ENCODE assay signal across 36 mouse cellular contexts in the genomic region with DNA sequence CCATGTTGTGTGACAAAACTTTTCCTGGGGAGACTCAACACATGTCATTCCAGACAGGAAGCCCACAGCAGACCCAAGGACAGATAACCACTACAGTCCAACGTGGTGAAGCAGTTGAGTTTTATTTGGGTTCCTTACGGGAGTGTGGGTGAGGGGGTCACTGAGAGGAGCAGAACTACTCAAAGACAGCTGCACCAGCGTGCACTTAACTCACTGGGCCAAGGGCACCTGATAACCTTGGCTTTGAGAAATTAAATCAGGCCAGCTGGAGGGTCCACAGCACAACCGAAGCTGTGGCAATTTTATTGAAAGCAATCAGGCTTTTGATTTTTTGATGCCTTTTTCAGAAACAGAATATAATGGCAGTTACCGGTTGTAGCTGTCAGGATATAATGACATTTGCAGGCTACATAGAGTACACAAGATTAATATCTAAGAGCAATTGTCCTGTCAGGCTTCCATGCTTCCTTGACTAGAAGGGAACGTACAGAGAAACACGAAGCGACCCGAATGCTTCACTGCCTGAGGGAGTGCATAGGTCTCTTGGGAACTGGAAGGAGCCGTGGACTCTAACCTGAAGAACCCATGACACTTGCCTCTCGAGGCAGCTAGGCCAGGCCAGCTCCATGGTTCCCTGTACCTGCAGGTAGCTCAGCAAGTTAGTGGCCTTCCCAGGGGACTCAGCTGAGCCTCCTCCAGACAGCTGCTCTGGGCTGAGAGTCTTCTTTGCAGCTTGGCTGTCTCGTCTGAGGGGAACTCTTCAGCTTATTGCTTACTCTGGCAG. TPM values are rescaled to one million over a fixed set of nuclear protein-coding genes. Genes with fewer than 3 reads are reported as not detected.
DNase-seq lines count a peak whose midpoint lies in the region; ATAC-seq and TF ChIP-seq lines count a peak whose summit lies in the region.
"Had no signal": no experiment of that assay in that cellular context is flagged by ENCODE, and none has a peak within 500 bp of the region (broad histone marks: within the 10 kb centered on the region; RNA-seq: fewer than 3 reads in every experiment).

No protein-coding gene starts in this region.

- H3K9me3 ChIP-seq in heart, postnatal 0 days (replicated peaks; ENCODE audit: control insufficient read depth, low read length): no peaks in the 10 kb centered on the region
- H3K9me3 ChIP-seq in heart, embryonic 10.5 days: no peaks in the 10 kb centered on the region
- no peaks in the 10 kb centered on the region for H3K9me3 ChIP-seq in intestine, postnatal 0 days (ENCODE audit: control insufficient read depth)
- H3K9me3 ChIP-seq: embryonic facial prominence, embryonic 15.5 days; forebrain, embryonic 12.5 days; heart, embryonic 15.5 days; limb, embryonic 10.5 days; limb, embryonic 15.5 days; liver, embryonic 13.5 days; megakaryocyte, embryonic 14.5 days; midbrain, embryonic 13.5 days had no signal

- no peak overlapping the region for H3K9ac ChIP-seq in heart, postnatal 0 days (replicated peaks; ENCODE audit: low read depth, low read length)
- no peak overlapping the region for H3K9ac ChIP-seq in intestine, postnatal 0 days (ENCODE audit: low read depth, low read length)
- H3K9ac ChIP-seq: embryonic facial prominence, embryonic 15.5 days; forebrain, embryonic 12.5 days; forebrain, postnatal 0 days; heart, embryonic 15.5 days; limb, embryonic 15.5 days; liver, embryonic 13.5 days; midbrain, embryonic 13.5 days had no signal

- ATAC-seq in heart, postnatal 0 days (ENCODE audit: insufficient read depth, low read depth): peak; percentile 36; the same call in 1 of the 2 replicates
- ATAC-seq in intestine, postnatal 0 days: peak; percentile 49
- ATAC-seq: forebrain, postnatal 0 days; hindbrain, embryonic 16.5 days; lung, postnatal 0 days; midbrain, embryonic 13.5 days had no signal

- TF ChIP-seq CTCF in heart, postnatal 0 days (IDR thresholded peaks at IDR 0.05; ENCODE audit: low read depth): no peak
- no peak for TF ChIP-seq CTCF in intestine, postnatal 0 days (IDR thresholded peaks at IDR 0.05; ENCODE audit: low read depth)

- H3K4me1 ChIP-seq in heart, postnatal 0 days (ENCODE audit: control insufficient read depth, insufficient read depth): peaks cover 11% of the 10 kb centered on the region; the same call in 1 of the 2 replicates
- peaks cover 13% of the 10 kb centered on the region; the same call in 1 of the 2 replicates for H3K4me1 ChIP-seq in heart, embryonic 10.5 days
- H3K4me1 ChIP-seq in intestine, postnatal 0 days (replicated peaks; ENCODE audit: control insufficient read depth, insufficient read depth, low read length): no peaks in the 10 kb centered on the region; the same call in 1 of the 2 replicates

- H3K27me3 ChIP-seq in heart, postnatal 0 days (ENCODE audit: control insufficient read depth, insufficient read depth, low read length): no peaks in the 10 kb centered on the region
- H3K27me3 ChIP-seq in heart, embryonic 10.5 days (ENCODE audit: insufficient read depth, poor library complexity, severe bottlenecking): no peaks in the 10 kb centered on the region
- H3K27me3 ChIP-seq in intestine, postnatal 0 days (replicated peaks; ENCODE audit: control insufficient read depth, insufficient read depth, low read length): no peaks in the 10 kb centered on the region
- H3K27me3 ChIP-seq: embryonic facial prominence, embryonic 15.5 days; forebrain, embryonic 12.5 days; heart, embryonic 15.5 days; limb, embryonic 15.5 days; liver, embryonic 13.5 days; megakaryocyte, embryonic 14.5 days; midbrain, embryonic 13.5 days had no signal

- 51% methylated on average over 12 of the region's 12 CpGs for WGBS in heart, postnatal 0 days
- 70% methylated on average over 12 of the region's 12 CpGs for WGBS in heart, embryonic 10.5 days
- WGBS in intestine, postnatal 0 days: 68% methylated on average over 12 of the region's 12 CpGs

- peaks cover 77% of the 10 kb centered on the region for H3K36me3 ChIP-seq in heart, postnatal 0 days (replicated peaks; ENCODE audit: control insufficient read depth, insufficient read depth, low read length)
- peaks cover 81% of the 10 kb centered on the region for H3K36me3 ChIP-seq in heart, embryonic 10.5 days
- H3K36me3 ChIP-seq in intestine, postnatal 0 days (ENCODE audit: control insufficient read depth, insufficient read depth): peaks cover 71% of the 10 kb centered on the region

- no peak overlapping the region for H3K4me3 ChIP-seq in heart, postnatal 0 days (ENCODE audit: low read depth, low read length)
- no peak overlapping the region for H3K4me3 ChIP-seq in heart, embryonic 10.5 days
- H3K4me3 ChIP-seq in intestine, postnatal 0 days (ENCODE audit: low read depth, low read length): no peak overlapping the region
- H3K4me3 ChIP-seq: embryonic facial prominence, embryonic 15.5 days; forebrain, embryonic 12.5 days; heart, embryonic 15.5 days; limb, embryonic 10.5 days; limb, embryonic 15.5 days; liver, embryonic 13.5 days; megakaryocyte, embryonic 14.5 days; midbrain, embryonic 13.5 days had no signal

- no peak for DNase-seq in heart, postnatal 0 days (ENCODE audit: low spot score)
- no peak for DNase-seq in heart, embryonic 10.5 days (ENCODE audit: low spot score)
- DNase-seq in kidney, adult 9 months: peak; percentile 76
- peak; percentile 56 to 83 for DNase-seq in kidney, postnatal 25 days
- no peak for DNase-seq in layer of hippocampus, adult 11-12 months (ENCODE audit: low spot score)
- DNase-seq in retina, postnatal 1 day: no peak
- DNase-seq: adrenal gland, adult 2 months; B cell, adult 2 months; cerebellum, adult 18-20 months; cerebellum, postnatal 10 days; forebrain, postnatal 0 days; gastrocnemius, postnatal 10 days; liver, embryonic 13.5 days; lung, adult 18-20 months; lung, postnatal 4 days; right cerebral cortex, postnatal 14 days; thymus, postnatal 4 days had no signal

- H3K4me2 ChIP-seq in heart, postnatal 0 days (ENCODE audit: low read depth, low read length): no peak overlapping the region
- no peak overlapping the region for H3K4me2 ChIP-seq in intestine, postnatal 0 days (replicated peaks; ENCODE audit: low read depth)
- H3K4me2 ChIP-seq: embryonic facial prominence, embryonic 15.5 days; forebrain, embryonic 12.5 days; heart, embryonic 15.5 days; limb, embryonic 15.5 days; liver, embryonic 13.5 days; midbrain, embryonic 13.5 days had no signal

- H3K27ac ChIP-seq in heart, postnatal 0 days (ENCODE audit: low read depth): no peak overlapping the region
- no peak overlapping the region for H3K27ac ChIP-seq in heart, embryonic 10.5 days
- no peak overlapping the region for H3K27ac ChIP-seq in intestine, postnatal 0 days (ENCODE audit: low read depth, low read length)
- H3K27ac ChIP-seq: embryonic facial prominence, embryonic 15.5 days; forebrain, embryonic 12.5 days; heart, embryonic 15.5 days; limb, embryonic 10.5 days; limb, embryonic 15.5 days; liver, embryonic 13.5 days; midbrain, embryonic 13.5 days had no signal

- TF ChIP-seq EP300 in heart, postnatal 0 days (IDR thresholded peaks at IDR 0.05; ENCODE audit: low read depth): no peak

RNA-seq across cellular contexts. Expression of gene Adh5, which starts 5.4 kb away (rescaled TPM):
- total RNA-seq in heart, postnatal 0 days (2014; rRNA removed; ENCODE audit: low replicate concordance): 115 and 137 TPM in 2 replicates
- polyA plus RNA-seq in heart, postnatal 0 days (2015; fragmentation: Nextera tagmentation; extraction: Ambion mirVana): 169 and 170 TPM in 2 replicates
- 177 and 216 TPM in 2 replicates for polyA plus RNA-seq in heart, embryonic 10.5 days (2016; fragmentation: Nextera tagmentation; extraction: Ambion mirVana)
- 105 and 111 TPM in 2 replicates for polyA plus RNA-seq in intestine, postnatal 0 days (2015; fragmentation: Nextera tagmentation; extraction: Ambion mirVana)

RNA-seq across cellular contexts. Expression of gene Adh4, which starts 33.0 kb away (rescaled TPM):
- total RNA-seq in heart, postnatal 0 days (2014; rRNA removed; ENCODE audit: low replicate concordance): not detected in 2 replicates
- not detected in 2 replicates for polyA plus RNA-seq in heart, postnatal 0 days (2015; fragmentation: Nextera tagmentation; extraction: Ambion mirVana)
- not detected in 2 replicates for polyA plus RNA-seq in heart, embryonic 10.5 days (2016; fragmentation: Nextera tagmentation; extraction: Ambion mirVana)
- 0.51 TPM in 1 of 2 replicates, not detected in the other for polyA plus RNA-seq in intestine, postnatal 0 days (2015; fragmentation: Nextera tagmentation; extraction: Ambion mirVana)
- total RNA-seq: common myeloid progenitor, adult 5-6 weeks; forebrain, postnatal 0 days; gastrocnemius, postnatal 10 days; layer of hippocampus, adult 8-10 months; layer of hippocampus, postnatal 25 days had no signal
- polyA plus RNA-seq: brain, embryonic 14.5 days; embryonic facial prominence, embryonic 15.5 days; forebrain, embryonic 12.5 days; forebrain, postnatal 0 days; heart, embryonic 15.5 days; hindbrain, embryonic 11.5 days; hindbrain, embryonic 16.5 days; intestine, embryonic 14.5 days; limb, embryonic 10.5 days; liver, embryonic 13.5 days; lung, postnatal 0 days; midbrain, embryonic 13.5 days; neural tube, embryonic 14.5 days; stomach, embryonic 14.5 days; thymus, postnatal 0 days had no signal

RNA-seq across cellular contexts. Expression of gene Metap1, which starts 41.0 kb away (rescaled TPM):
- 26.0 and 66.0 TPM in 2 replicates for total RNA-seq in heart, postnatal 0 days (2014; rRNA removed; ENCODE audit: low replicate concordance)
- 31.4 and 33.3 TPM in 2 replicates for polyA plus RNA-seq in heart, postnatal 0 days (2015; fragmentation: Nextera tagmentation; extraction: Ambion mirVana)
- 47.1 and 48.8 TPM in 2 replicates for polyA plus RNA-seq in heart, embryonic 10.5 days (2016; fragmentation: Nextera tagmentation; extraction: Ambion mirVana)
- polyA plus RNA-seq in intestine, postnatal 0 days (2015; fragmentation: Nextera tagmentation; extraction: Ambion mirVana): 29.0 and 29.6 TPM in 2 replicates

Comparison
In these comparisons a context has a peak if more than half of its experiments do, and no peak if none do; other contexts are left out.
1. DNase-seq: peak in kidney, adult 9 months (single experiment) and kidney, postnatal 25 days (2 of 2); none in heart, postnatal 0 days (single experiment), heart, embryonic 10.5 days (single experiment), layer of hippocampus, adult 11-12 months (single experiment) and retina, postnatal 1 day (single experiment).